Mouse (Mus musculus) kidney, adult 2 months (tissue): ENCODE measurements around the gene Popdc3.

ENCODE experiments used
- CTCF ChIP-seq: fragments of 200-500 bp; conservative IDR thresholded peaks from 2 replicates; pipeline ENCODE4 v1.5.1; 2011; ENCODE audit warnings: low read depth, mild to moderate bottlenecking, control low read depth, low read length, moderate library complexity, mixed read lengths; ENCODE audit not compliant: insufficient read depth, insufficient read length
- POLR2A ChIP-seq: fragments of 200-500 bp; IDR thresholded peaks from one replicate; pipeline ENCODE4 v1.6.1; 2011; ENCODE audit warnings: low read depth, low read length, control low read depth

DNA sequence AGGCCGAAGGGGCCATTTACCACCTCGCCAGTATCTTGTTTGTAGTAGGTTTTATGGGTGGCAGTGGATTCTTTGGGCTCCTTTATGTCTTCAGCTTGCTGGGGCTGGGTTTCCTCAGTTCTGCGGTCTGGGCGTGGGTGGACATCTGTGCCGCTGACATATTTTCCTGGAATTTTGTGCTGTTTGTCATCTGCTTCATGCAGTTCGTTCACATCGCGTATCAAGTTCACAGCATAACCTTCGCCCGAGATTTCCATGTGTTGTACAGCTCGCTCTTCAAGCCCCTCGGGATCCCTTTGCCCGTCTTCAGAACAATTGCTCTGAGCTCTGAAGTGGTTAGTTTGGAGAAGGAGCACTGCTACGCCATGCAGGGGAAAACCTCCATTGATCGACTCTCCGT lies 137.0 kb downstream of the Popdc3 start:
- TF ChIP-seq CTCF (no peak), POLR2A (no peak)
